Mouse (Mus musculus): ENCODE data around the gene Arrdc5.
A peak's percentile ranks its signal among the peaks of the same experiment; 100 is the strongest.

Arrdc5 gene

GRCm38 (mm10) chr17:56303847-56304586 is 3.9 kb upstream of the Arrdc5 start:
- DNase-seq (ENCODE audit: extremely low read depth, low read depth) = peak; percentile 88

GRCm38 (mm10) chr17:56303160-56303846 is 3.2 kb upstream of the Arrdc5 start, which contains the start of gene Uhrf1:
Gene Uhrf1 (plus strand): TSS chr17:56303321.
- peak; percentile 95 for DNase-seq (ENCODE audit: extremely low read depth, low read depth)

GRCm38 (mm10) chr17:56302363-56302996 is 2.4 kb upstream of the Arrdc5 start:
- DNase-seq (ENCODE audit: extremely low read depth, low read depth) = no peak

DNA sequence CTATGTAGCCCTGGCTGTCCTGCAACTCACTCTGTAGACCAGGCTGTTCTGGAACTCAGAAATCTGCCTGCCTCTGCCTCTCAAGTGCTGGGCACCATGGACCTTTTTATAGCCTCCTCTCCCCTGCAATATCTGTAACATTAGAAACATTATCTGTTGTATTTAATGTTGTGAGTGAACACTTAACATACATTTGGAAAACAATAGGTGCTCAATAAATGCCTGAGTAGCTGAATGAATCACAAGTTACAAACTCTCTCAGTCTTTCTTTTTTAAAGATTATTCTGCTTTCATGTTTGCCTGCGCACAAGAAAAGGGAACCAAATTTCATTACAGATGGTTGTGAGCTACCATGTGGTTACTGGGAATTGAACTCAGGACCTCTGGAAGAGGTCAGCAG is 1.8 kb downstream of the Arrdc5 start:
- no peak for DNase-seq (ENCODE audit: extremely low read depth, low read depth)

- DNase-seq (ENCODE audit: extremely low read depth, low read depth) = no peak
These were observed 3.9 kb downstream of the Arrdc5 start for GRCm38 (mm10) chr17:56296201-56296600.

- no peak for DNase-seq (ENCODE audit: extremely low read depth, low read depth)
These were observed 5.8 kb downstream of the Arrdc5 start for GRCm38 (mm10) chr17:56294241-56294640.

DNA sequence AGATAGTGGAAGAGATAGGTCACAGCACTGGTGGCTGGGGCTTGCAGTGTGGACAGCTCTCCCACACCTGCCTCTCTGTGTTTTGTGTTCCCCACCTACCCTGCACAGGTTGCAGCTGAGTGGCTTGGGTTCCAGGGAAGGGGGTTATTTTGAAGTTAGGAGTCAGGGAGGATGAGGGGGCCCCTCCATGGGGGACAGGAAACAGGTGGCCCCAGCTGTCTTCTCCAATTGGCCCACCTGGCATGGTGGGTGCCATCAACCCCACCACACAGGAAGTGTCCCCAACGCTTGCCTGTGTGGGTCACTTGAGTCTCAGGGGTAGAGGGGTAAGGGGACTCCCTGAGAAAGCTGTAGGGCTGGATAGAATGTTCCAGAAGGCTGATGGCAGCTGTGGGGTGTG is 6.8 kb downstream of the Arrdc5 start:
- no peak for DNase-seq (ENCODE audit: extremely low read depth, low read depth)

- no peak for DNase-seq (ENCODE audit: extremely low read depth, low read depth)
These were observed 7.4 kb downstream of the Arrdc5 start, which contains the start of gene Plin3 for GRCm38 (mm10) chr17:56292531-56293222. Gene Plin3 (minus strand): TSS chr17:56292873.

- DNase-seq (ENCODE audit: extremely low read depth, low read depth) = no peak
These were observed 8.1 kb downstream of the Arrdc5 start for GRCm38 (mm10) chr17:56291826-56292475.

DNA sequence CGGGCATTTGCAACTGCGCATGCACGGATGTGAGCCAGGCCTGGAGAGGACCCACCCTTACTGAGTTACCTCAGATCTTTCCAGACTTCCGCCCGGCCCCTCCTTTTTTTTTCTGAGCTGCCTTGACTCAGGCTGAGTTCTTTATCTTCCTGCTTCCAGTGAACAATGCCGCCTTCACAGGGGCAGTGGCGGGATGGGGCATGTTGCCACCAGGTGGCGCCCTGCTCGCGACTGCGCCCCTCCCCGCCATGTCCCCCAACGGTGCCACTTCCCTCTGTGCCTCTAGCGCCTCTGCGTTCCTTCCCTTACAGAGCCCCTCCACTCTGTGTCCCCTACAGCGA is 8.9 kb downstream of the Arrdc5 start:
- DNase-seq (ENCODE audit: extremely low read depth, low read depth) = peak; percentile 95

GRCm38 (mm10) chr17:56290388-56291170 is 9.5 kb downstream of the Arrdc5 start:
- peak; percentile 85 for DNase-seq (ENCODE audit: extremely low read depth, low read depth)

GRCm38 (mm10) chr17:56289371-56290331 is 10.4 kb downstream of the Arrdc5 start:
- peak; percentile 30 for DNase-seq (ENCODE audit: extremely low read depth, low read depth)

DNA sequence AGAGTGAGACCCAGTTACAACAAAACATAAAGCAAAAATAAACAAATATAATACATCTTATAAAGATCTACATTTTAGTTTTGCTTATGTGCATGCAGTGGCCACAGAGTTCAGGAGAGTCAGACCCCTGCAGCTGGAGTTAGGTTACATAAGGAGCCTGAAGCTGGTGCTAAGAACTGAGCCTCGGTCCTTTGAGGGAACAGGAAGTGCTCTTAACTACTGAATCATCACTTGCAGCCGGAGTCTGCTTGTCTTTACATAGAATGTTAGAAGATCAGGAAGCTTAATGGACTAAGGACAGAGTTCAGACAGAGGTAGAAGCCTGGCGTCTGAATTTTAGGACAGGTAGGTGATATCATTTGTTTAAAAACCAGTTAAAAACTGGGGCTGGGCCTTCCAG is 11.2 kb downstream of the Arrdc5 start:
- DNase-seq (ENCODE audit: extremely low read depth, low read depth) = no peak

GRCm38 (mm10) chr17:56287830-56288229 is 12.3 kb downstream of the Arrdc5 start:
- no peak for DNase-seq (ENCODE audit: extremely low read depth, low read depth)

DNA sequence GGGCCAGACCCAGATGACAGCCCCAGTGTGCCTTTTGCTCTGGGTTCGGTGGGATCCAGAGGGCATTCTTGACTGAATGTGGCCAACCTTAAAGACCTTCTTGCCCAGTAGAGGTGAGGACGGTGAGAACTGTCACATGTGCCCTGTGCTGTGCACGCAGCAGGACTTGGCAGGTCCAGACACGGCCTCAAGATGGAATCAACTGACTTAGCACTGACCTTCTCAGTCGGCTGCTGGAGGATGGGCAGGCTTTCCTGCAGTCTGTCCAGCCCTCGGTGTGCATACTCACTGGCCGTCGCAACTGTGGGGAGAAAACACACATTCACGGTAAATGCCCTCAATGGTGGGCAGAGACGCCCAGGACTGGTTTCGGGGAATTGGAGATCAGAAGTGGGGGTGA is 14.1 kb downstream of the Arrdc5 start:
- no peak for DNase-seq (ENCODE audit: extremely low read depth, low read depth)

GRCm38 (mm10) chr17:56283316-56283715 is 16.8 kb downstream of the Arrdc5 start:
- DNase-seq (ENCODE audit: extremely low read depth, low read depth) = no peak

- DNase-seq (ENCODE audit: extremely low read depth, low read depth) = no peak
These were observed 17.3 kb downstream of the Arrdc5 start for GRCm38 (mm10) chr17:56282802-56283201.

- DNase-seq (ENCODE audit: extremely low read depth, low read depth) = no peak
These were observed 18.9 kb downstream of the Arrdc5 start for GRCm38 (mm10) chr17:56281193-56281592.

- no peak for DNase-seq (ENCODE audit: extremely low read depth, low read depth)
These were observed 20.5 kb downstream of the Arrdc5 start for GRCm38 (mm10) chr17:56279481-56280155.
